Mouse (Mus musculus): ENCODE results near the gene Nudt21.

The Nudt21 gene

DNA sequence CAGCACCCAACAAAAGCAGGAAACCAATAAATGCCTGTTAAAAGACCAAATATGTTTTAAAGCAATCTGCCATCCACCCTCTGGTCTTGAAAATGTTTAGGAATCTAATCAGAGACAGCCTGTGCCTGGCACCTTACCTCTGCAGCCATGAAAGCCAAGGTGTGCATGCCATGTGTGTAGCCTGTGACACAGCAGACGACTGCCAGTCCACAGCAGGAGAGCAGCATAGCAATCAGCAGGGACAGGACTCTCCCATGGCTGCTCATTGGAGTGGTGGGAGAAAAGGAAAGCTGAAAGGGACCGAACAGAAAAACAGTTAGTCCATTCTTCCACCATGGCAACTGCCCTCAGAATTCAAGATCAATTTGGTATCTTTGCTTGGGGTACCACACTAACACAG, 37.9 kb downstream of the Nudt21 start:
- DNase-seq: no peak

DNA sequence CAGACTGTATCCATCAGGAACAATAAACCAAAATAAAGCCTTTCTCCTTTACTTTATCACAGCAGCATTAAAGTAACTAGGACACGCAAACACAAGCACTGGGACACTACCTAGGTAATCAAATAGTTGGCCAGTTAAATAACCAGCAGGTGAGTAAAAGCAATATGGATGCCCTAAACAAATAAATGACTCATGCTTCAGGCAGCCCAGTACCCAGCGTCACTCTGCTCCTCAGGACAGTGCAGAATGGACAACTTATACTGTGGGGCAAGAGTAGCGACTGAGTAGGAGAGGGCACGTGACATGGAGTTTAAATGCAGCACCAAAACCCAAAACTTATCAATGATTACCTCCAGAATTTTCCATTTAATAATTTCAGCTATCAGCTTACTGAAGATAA, 47.1 kb downstream of the Nudt21 start:
- no peak for DNase-seq

DNA sequence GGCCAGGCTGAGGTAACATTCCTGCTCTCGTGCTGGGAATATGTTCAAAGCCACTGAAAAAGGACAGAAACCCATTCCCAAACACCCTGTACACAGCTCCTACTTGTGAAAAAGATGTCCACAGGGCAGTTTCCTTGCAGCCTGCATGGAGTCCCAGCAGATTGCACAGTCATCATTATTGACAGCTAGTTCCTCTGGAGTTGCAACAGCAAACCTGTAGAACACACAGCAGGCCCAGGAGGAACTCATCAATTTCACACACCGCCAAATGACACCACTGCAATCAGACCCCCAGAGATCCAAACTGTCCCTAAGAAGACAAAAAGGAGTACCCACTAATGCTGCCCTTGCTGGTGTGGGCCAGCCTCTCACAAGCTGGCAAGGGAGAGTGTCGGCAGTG, 52.1 kb downstream of the Nudt21 start:
- no peak for DNase-seq

DNA sequence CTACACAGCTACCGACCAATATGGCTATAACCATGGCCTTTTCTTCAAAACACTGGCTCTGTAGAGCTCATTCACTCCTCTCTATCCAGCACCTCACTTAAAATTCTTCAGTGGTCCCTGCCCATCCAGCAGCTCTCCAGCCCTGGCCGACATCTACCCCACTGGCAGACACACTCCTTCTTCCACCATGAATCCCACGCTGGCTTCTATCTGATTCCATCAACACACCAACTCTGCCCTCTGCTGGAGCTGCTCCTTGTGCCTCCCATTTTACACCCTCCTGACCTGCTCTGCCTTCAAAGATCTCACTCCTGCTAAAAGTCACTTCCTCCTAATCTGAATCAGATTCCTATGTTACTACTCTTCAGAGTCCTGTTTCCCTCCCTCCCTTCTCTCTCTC, 53.0 kb downstream of the Nudt21 start:
- DNase-seq: peak in 1 of 2 experiments; percentile 50

DNA sequence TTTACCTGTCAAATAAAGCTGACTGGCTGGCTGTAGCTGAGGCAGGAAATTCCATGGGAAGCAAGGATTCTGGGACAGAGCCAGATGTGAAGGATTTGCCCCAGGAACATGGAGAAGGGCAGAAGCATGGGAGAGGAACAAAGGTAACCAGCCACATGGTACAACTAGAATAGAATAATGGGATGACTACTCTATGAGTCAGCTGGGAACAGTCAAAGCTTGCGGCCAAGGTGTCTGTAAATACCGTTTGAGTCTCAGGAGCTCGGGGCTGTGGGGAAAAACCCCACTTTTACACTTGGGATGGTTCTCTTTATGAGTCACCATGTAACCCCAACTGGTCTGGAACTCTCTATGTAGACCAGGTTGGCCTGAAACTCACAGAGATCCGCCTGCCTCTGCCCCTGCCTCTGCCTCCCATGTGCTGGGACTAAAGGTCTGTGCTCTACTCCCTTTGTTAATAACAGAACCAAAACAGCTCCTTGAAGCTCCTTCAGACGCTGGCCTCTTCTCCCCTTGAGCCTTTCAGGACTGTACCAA, 55.1 kb downstream of the Nudt21 start:
- no peak for DNase-seq

DNA sequence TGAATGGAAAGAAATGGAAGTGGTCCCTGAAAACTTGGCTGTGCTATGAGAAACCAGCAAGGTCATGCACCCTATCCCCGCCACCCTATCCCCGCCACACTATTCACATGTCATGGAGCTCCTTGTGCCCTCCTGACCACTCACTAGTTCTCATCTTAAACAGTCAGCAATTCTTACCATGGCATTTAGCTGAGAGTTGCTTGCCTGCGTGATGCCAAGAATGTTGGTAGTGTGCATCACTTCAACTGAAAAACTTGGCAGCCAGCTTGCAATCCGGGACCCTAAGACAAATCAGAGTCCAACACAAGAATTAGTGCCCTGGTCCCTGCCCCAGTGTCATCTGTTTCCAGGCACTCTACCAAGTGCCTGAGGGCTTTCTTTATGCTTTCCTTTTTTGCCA, 56.7 kb downstream of the Nudt21 start:
- peak; percentile 38 to 63 for DNase-seq

DNA sequence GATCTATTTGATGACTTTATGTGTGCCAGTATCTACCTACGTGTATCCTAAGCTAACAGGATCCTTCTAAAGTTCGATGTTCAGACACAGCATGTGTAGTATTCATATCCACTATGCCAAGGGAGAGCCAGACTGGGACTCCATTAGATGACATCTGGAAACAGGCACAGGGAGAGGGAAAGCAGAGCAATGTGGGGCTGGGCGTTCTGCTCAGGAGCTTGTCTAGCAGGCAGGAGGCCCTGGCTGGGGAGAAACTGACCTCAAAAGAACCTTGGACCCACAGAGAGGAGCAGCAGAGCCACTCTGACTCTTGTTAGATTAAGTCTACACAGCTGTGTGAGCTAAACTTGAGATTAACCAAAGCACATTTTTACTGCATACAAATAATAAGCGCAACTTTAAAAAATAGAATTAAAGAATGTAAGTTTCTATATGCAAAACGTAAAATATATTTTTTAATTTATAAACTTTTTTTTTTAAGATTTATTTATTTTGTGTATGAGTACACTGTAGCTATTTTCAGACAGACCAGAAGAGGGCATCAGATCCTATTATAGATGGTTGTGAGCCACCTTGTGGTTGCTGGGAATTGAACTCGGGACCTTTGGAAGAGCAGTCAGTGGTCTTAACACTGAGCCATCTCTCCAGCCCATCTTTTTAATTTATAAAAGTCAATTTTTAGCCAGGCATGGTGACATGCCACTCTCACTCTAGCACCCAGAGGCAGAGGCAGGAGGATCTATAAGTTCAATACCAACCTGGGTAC, 60.2 kb downstream of the Nudt21 start:
- no peak for DNase-seq

- DNase-seq: peak in 1 of 2 experiments; percentile 45
Measured at GRCm38 (mm10) chr8:93975358-93975757, 61.5 kb downstream of the Nudt21 start.

GRCm38 (mm10) chr8:93974602-93975186, 62.1 kb downstream of the Nudt21 start:
- peak; percentile 48 to 62 for DNase-seq

DNA sequence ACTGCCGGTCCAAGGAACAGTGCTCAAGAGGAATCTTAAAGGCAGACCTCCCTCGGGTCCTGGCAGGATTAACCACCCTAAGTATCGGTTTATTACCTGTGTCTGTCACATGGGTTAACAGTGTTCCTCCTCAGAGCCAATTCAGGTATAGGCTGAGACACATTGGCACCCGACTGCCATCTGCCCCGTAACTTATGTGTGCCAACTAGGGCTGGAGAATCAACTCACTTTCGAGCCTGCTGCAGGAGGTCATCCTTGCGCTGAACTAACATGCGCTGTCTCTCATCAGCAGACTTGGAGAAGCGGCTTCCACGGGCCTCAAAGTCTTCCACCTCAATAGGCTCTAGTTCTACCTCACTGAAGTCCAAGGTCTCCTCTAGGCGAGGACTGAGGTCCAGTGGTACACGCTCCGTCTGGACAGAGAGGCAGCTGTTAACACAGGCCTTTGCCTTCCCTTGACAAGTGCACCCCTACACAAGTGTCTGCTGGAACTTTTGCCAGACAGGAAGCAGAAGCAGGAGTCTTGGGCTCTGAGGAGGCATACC, 62.9 kb downstream of the Nudt21 start:
- no peak for DNase-seq

GRCm38 (mm10) chr8:93972971-93973734, 63.7 kb downstream of the Nudt21 start:
- DNase-seq: no peak

GRCm38 (mm10) chr8:93972211-93972610, 64.6 kb downstream of the Nudt21 start:
- no peak for DNase-seq

GRCm38 (mm10) chr8:93971451-93971850, 65.4 kb downstream of the Nudt21 start:
- DNase-seq: no peak

DNA sequence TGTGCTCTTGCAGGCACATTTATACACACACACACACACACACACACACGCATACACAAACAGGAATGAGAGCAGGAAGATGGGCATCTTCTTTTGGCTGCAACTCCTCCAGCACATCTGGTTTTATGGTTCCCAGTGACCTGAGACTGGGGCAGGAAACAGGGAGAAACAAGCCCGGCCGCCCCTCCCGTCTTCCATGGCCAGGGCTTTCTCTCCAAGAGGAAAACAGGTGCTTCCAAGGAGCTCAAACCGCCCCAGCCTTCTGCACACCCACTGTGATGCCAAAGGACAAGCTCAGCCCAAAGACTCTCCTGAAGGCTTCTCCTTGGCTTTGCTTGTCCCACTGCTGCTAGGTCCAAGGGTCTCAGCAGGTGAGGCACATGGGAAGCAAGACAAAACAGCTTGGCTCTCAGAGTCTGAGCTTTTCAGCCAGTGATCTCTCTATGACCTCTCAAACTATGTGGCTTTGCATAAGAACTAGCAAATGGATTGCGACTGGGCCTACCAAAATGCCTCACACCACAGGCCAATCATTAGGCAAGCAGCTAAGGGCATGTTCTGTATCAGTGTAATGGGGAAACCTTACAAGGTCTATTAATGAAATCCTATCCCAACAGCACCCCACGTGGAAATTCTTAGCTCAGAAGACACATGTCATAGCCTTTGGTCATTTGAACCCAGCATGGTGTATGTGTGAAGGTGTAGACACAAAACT, 67.0 kb downstream of the Nudt21 start:
- no peak for DNase-seq

- no peak for DNase-seq
Measured at GRCm38 (mm10) chr8:93968293-93968692, 68.5 kb downstream of the Nudt21 start.
